Comparison of ENCODE assay signal across 24 mouse cellular contexts in genomic region chr13:45579751-45580150, GRCm38 (mm10).
"Had no signal": no experiment of that assay in that cellular context is flagged by ENCODE, and none has a peak within 500 bp of the region (broad histone marks: within the 10 kb centered on the region; RNA-seq: fewer than 3 reads in every experiment).

No protein-coding gene starts in this region.

- H3K4me2 ChIP-seq: heart, embryonic 11.5 days; heart, embryonic 13.5 days; heart, embryonic 15.5 days; hindbrain, embryonic 13.5 days; hindbrain, embryonic 15.5 days; kidney, embryonic 15.5 days; limb, embryonic 13.5 days; limb, embryonic 15.5 days had no signal

- ATAC-seq: forebrain, postnatal 0 days; hindbrain, postnatal 0 days; intestine, embryonic 16.5 days had no signal

- H3K9ac ChIP-seq: forebrain, postnatal 0 days; heart, embryonic 13.5 days; heart, embryonic 15.5 days; hindbrain, embryonic 13.5 days; hindbrain, embryonic 15.5 days; kidney, embryonic 15.5 days; limb, embryonic 13.5 days; limb, embryonic 15.5 days had no signal

- H3K9me3 ChIP-seq: heart, embryonic 13.5 days; heart, embryonic 15.5 days; hindbrain, embryonic 13.5 days; hindbrain, embryonic 15.5 days; kidney, embryonic 15.5 days; limb, embryonic 13.5 days; limb, embryonic 15.5 days had no signal

- H3K4me3 ChIP-seq: heart, adult 2 months; heart, embryonic 13.5 days; heart, embryonic 15.5 days; hindbrain, embryonic 13.5 days; hindbrain, embryonic 15.5 days; kidney, embryonic 15.5 days; limb, embryonic 13.5 days; limb, embryonic 15.5 days had no signal

- H3K27me3 ChIP-seq: heart, embryonic 13.5 days; heart, embryonic 15.5 days; hindbrain, embryonic 13.5 days; hindbrain, embryonic 15.5 days; kidney, embryonic 15.5 days; limb, embryonic 13.5 days; limb, embryonic 15.5 days had no signal

- DNase-seq: forebrain, postnatal 0 days; gastrocnemius, postnatal 14 days; gastrocnemius, postnatal 36 days; heart, adult 2 months; heart, postnatal 14 days; heart, postnatal 36 days; kidney, adult 11 months; kidney, adult 2 months; kidney, adult 9 months; kidney, postnatal 14 days; kidney, postnatal 36 days; layer of hippocampus, adult 9-11 months; layer of hippocampus, postnatal 36 days; left cerebral cortex, postnatal 4 days had no signal

- H3K27ac ChIP-seq: heart, adult 2 months; heart, embryonic 13.5 days; heart, embryonic 15.5 days; hindbrain, embryonic 13.5 days; hindbrain, embryonic 15.5 days; hindbrain, postnatal 0 days; kidney, embryonic 15.5 days; limb, embryonic 13.5 days; limb, embryonic 15.5 days had no signal

- H3K36me3 ChIP-seq: heart, embryonic 15.5 days; hindbrain, embryonic 13.5 days; hindbrain, embryonic 15.5 days; kidney, embryonic 15.5 days; limb, embryonic 13.5 days; limb, embryonic 15.5 days had no signal
